Mouse (Mus musculus): ENCODE data around the gene Lonp1.
A peak's percentile ranks its signal among the peaks of the same experiment; 100 is the strongest.
"Not testable (repeated sequence)": the region's sequence is repeated elsewhere in the genome, so short reads cannot be mapped to it uniquely, and the experiment has no call there.

Gene Lonp1

GRCm38 (mm10) chr17:56626754-56627470 is at the start of gene Lonp1:
Gene Lonp1 (minus strand): TSS chr17:56626887.
- peak; percentile 100 for DNase-seq (ENCODE audit: low spot score)

- no peak for DNase-seq (ENCODE audit: low spot score)
Observed at GRCm38 (mm10) chr17:56673647-56674416, 47.1 kb upstream of the Lonp1 start.

- peak; percentile 100 for DNase-seq (ENCODE audit: low spot score)
Observed at GRCm38 (mm10) chr17:56672941-56673646, 46.4 kb upstream of the Lonp1 start, which contains the start of gene Ranbp3. Gene Ranbp3 (plus strand): TSS chr17:56673294.

- DNase-seq (ENCODE audit: low spot score) = no peak
Observed at GRCm38 (mm10) chr17:56669766-56670165, 43.1 kb upstream of the Lonp1 start.

GRCm38 (mm10) chr17:56668384-56669144 is 41.9 kb upstream of the Lonp1 start:
- peak; percentile 82 for DNase-seq (ENCODE audit: low spot score)

GRCm38 (mm10) chr17:56667591-56667990 is 40.9 kb upstream of the Lonp1 start:
- DNase-seq (ENCODE audit: low spot score) = no peak

- DNase-seq (ENCODE audit: low spot score) = peak; percentile 17
Observed at GRCm38 (mm10) chr17:56666384-56666783, 39.7 kb upstream of the Lonp1 start.

- DNase-seq (ENCODE audit: low spot score) = peak; percentile 55
Observed at GRCm38 (mm10) chr17:56664333-56664732, 37.6 kb upstream of the Lonp1 start.

GRCm38 (mm10) chr17:56663659-56664058 is 37.0 kb upstream of the Lonp1 start:
- DNase-seq (ENCODE audit: low spot score) = no peak

GRCm38 (mm10) chr17:56656171-56656570 is 29.5 kb upstream of the Lonp1 start:
- DNase-seq (ENCODE audit: low spot score) = no peak

- no peak for DNase-seq (ENCODE audit: low spot score)
Observed at GRCm38 (mm10) chr17:56655311-56655710, 28.6 kb upstream of the Lonp1 start.

GRCm38 (mm10) chr17:56654771-56655170 is 28.1 kb upstream of the Lonp1 start:
- DNase-seq (ENCODE audit: low spot score) = no peak

- peak; percentile 70 for DNase-seq (ENCODE audit: low spot score)
Observed at GRCm38 (mm10) chr17:56651801-56652200, 25.1 kb upstream of the Lonp1 start.

GRCm38 (mm10) chr17:56647546-56647945 is 20.9 kb upstream of the Lonp1 start:
- no peak for DNase-seq (ENCODE audit: low spot score)

- DNase-seq (ENCODE audit: low spot score) = no peak
Observed at GRCm38 (mm10) chr17:56643237-56643636, 16.6 kb upstream of the Lonp1 start.

- DNase-seq (ENCODE audit: low spot score) = no peak
Observed at GRCm38 (mm10) chr17:56634023-56634422, 7.3 kb upstream of the Lonp1 start.

GRCm38 (mm10) chr17:56631807-56632206 is 5.1 kb upstream of the Lonp1 start:
- no peak for DNase-seq (ENCODE audit: low spot score)

GRCm38 (mm10) chr17:56629800-56630781 is 3.4 kb upstream of the Lonp1 start:
- not testable (repeated sequence) for DNase-seq (ENCODE audit: low spot score)

GRCm38 (mm10) chr17:56627530-56628277 is 1.0 kb upstream of the Lonp1 start, which contains the start of gene Catsperd:
Gene Catsperd (plus strand): TSS chr17:56628143.
- DNase-seq (ENCODE audit: low spot score) = peak; percentile 56

GRCm38 (mm10) chr17:56626260-56626659 is 427 bp downstream of the Lonp1 start:
- no peak for DNase-seq (ENCODE audit: low spot score)
